Mouse (Mus musculus) limb, embryonic 12.5 days (tissue): ENCODE measurements around the gene Olfr1178. TPM values are rescaled to one million over a fixed set of nuclear protein-coding genes. Genes with fewer than 3 reads are reported as not detected.

Experiments used
- ATAC-seq: fragments of 200-750 bp; cut with Nextera tagmentation; 2 replicates; pipeline ENCODE4 v1.8.0; 2017; ENCODE audit warnings: low read depth, moderate TSS enrichment; ENCODE audit not compliant: insufficient number of reproducible peaks, insufficient read depth, low FRiP score, low TSS enrichment
- H3K27ac ChIP-seq: fragments of 300-500 bp; sonication (generic); 2 replicates; pipeline ENCODE4 v1.5.1; 2016; ENCODE audit warnings: mild to moderate bottlenecking, moderate library complexity
- H3K27me3 ChIP-seq: fragments of 300-500 bp; sonication (generic); 2 replicates; pipeline ENCODE4 v1.6.1; 2016; ENCODE audit warnings: mild to moderate bottlenecking, moderate library complexity
- H3K36me3 ChIP-seq: fragments of 300-500 bp; sonication (generic); 2 replicates; pipeline ENCODE4 v1.6.1; 2016; ENCODE audit warnings: mild to moderate bottlenecking, moderate library complexity
- H3K4me1 ChIP-seq: fragments of 300-500 bp; sonication (generic); replicated peaks from 2 replicates; pipeline ENCODE4 v1.6.1; 2016
- H3K4me2 ChIP-seq: fragments of 300-500 bp; sonication (generic); 2 replicates; pipeline ENCODE4 v1.6.1; 2016; ENCODE audit warnings: mild to moderate bottlenecking, moderate library complexity
- H3K4me3 ChIP-seq: fragments of 300-500 bp; sonication (generic); replicated peaks from 2 replicates; pipeline ENCODE4 v1.5.1; 2016; ENCODE audit warnings: mild to moderate bottlenecking
- H3K9ac ChIP-seq: fragments of 300-500 bp; sonication (generic); replicated peaks from 2 replicates; pipeline ENCODE4 v1.6.1; 2016; ENCODE audit warnings: mild to moderate bottlenecking, moderate library complexity
- H3K9me3 ChIP-seq: fragments of 300-500 bp; sonication (generic); 2 replicates; pipeline ENCODE4 v1.6.1; 2016; ENCODE audit warnings: mild to moderate bottlenecking, moderate library complexity
- WGBS: fragments of 180-500 bp; shearing (Covaris S2); methylation state at CpG from one replicate; pipeline ENCODE4 v1.1.7; 2016; 5-methylcytosine and 5-hydroxymethylcytosine counted together
- polyA plus RNA-seq: library from polyadenylated mRNA; unstranded; fragments of >200 nt; fragmentation: Nextera tagmentation; extraction: Ambion mirVana; gene quantifications from 2 replicates; pipeline ENCODE4 v1.2.1, GENCODE M21; 2016

The Olfr1178 gene
- polyA plus RNA-seq: not detected in 2 replicates

DNA sequence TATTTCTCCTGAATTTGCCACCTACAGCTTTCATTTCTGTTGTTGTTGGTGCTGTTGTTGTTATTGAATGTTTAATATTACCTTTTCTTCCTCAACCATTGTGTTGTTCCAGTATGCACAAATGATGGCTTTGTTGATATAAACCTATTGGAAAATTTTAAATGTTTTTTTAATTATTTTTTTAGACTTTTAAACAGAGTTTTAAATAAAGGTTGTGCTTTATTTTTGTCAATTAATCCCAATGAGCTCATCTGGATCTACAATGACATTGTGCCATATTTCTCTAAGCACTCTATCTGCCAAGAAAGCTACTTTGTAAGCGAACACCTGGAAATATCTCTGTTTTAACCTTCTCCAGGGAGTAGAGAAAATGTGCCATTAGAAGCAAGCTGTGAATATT is at the start of gene Olfr1178:
Gene Olfr1178 (plus strand): TSS at position 301 of the 400 bp plus-strand sequence.
- 86% methylated on average over 1 of the region's 1 CpGs for WGBS
- Histone ChIP-seq H3K36me3 (no peaks in the 10 kb centered on the region), H3K4me3 (no peak within 1 kb of the TSS), H3K27me3 (no peaks in the 10 kb centered on the region), H3K27ac (no peak within 1 kb of the TSS), H3K9ac (no peak within 1 kb of the TSS), H3K4me1 (no peaks in the 10 kb centered on the region), H3K9me3 (no peaks in the 10 kb centered on the region), H3K4me2 (no peak within 1 kb of the TSS)
- ATAC-seq: no peak

DNA sequence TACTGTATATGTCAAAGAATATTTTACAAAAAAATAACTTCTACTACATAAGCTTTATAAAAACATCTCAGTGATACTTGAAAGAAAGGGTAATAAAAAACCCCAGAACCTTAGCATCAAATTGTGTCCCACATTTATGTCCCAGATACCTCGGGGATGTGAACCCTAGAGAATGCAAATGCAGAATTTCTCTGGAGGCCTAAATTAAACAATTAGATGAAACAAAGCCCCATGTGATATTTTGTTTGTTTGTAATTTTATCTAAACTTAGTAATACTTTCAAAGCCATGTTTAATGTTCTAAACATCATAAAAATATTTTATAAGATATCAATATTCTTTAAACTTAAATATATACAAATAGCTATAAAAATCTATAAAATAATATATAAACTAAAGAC is 40.5 kb upstream of the Olfr1178 start, which contains the start of gene Olfr1177-ps:
Gene Olfr1177-ps (minus strand): TSS at position 101 of the 400 bp plus-strand sequence.
- no peak for ATAC-seq
- no peaks in the 10 kb centered on the region for H3K27me3 ChIP-seq
- H3K9ac ChIP-seq: no peak within 1 kb of the TSS
- no peak within 1 kb of the TSS for H3K4me2 ChIP-seq
- no peak within 1 kb of the TSS for H3K27ac ChIP-seq
- no peaks in the 10 kb centered on the region for H3K36me3 ChIP-seq
- H3K4me3 ChIP-seq: no peak within 1 kb of the TSS
- no peaks in the 10 kb centered on the region for H3K9me3 ChIP-seq
- H3K4me1 ChIP-seq: no peaks in the 10 kb centered on the region
- 79% methylated on average over 1 of the region's 1 CpGs for WGBS

DNA sequence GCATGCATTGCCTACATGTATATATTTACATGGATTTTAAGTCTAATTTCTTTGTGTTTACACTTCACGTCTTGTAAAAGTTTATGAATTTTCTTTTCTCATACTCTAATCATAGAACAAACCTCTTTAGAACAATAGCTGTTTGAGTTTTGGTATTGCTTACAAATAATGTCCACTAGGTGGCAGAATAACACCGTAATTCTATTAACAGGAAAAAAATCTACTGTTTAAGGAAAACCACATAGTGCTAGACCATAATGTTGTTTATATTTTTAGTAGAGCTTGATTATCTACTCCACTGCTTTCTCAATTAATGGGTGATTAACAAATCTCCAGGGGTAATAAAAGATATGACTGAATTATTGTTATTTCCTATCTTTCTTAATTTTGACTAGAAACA is 30.6 kb upstream of the Olfr1178 start:
- WGBS: 4% methylated on average over 2 of the region's 2 CpGs

DNA sequence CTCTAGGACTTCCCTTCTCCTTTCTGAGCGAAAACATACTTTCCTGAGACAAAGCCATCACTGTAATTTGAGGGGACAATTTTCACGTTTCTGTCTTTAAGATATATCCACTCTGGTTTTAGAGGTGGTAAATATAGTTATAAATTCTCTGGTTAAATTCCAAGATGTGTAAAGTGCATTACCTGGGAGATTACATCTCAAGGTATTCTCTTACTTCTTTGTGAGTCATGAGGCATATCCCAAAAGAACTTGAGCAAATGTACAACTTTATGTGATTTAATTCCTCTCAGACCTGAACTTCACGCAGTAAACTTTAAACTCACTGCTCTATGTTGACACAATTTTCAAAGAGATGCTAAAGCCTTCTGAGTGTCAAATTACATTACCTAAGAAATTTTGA is 19.5 kb downstream of the Olfr1178 start, which contains the start of gene Olfr1179:
Gene Olfr1179 (minus strand): TSS at position 101 of the 400 bp plus-strand sequence.
- no peak within 1 kb of the TSS for H3K4me3 ChIP-seq
- 79% methylated on average over 3 of the region's 3 CpGs for WGBS
- H3K27ac ChIP-seq: no peak within 1 kb of the TSS
- H3K4me2 ChIP-seq: no peak within 1 kb of the TSS
- H3K27me3 ChIP-seq: no peaks in the 10 kb centered on the region
- no peaks in the 10 kb centered on the region for H3K4me1 ChIP-seq
- H3K9me3 ChIP-seq: no peaks in the 10 kb centered on the region
- no peak for ATAC-seq
- H3K9ac ChIP-seq: no peak within 1 kb of the TSS
- no peaks in the 10 kb centered on the region for H3K36me3 ChIP-seq

More for the DNA sequence above, 30.6 kb upstream of the Olfr1178 start:
- Histone ChIP-seq H3K27ac (no peak overlapping the region), H3K9me3 (no peaks in the 10 kb centered on the region), H3K4me3 (no peak overlapping the region), H3K4me1 (no peaks in the 10 kb centered on the region), H3K27me3 (no peaks in the 10 kb centered on the region), H3K36me3 (no peaks in the 10 kb centered on the region), H3K9ac (no peak overlapping the region), H3K4me2 (no peak overlapping the region)
- no peak for ATAC-seq

DNA sequence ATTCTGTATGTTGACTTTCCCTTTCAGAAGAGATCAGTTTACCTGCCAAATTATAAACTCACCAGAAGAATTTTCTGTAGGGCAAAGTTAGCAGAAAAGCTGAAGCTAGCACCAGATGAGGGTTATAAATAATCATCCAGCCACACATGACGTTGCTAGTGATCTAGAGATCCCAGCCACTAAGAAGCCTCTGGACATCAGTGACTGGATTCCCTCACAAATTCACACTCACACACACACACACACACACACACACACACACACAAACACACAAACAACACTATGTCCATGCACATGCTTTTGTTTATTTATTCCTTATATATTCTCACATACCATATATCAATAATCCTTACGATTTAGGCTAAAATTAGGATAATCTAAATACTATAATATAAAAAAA is 32.2 kb downstream of the Olfr1178 start, which contains the start of gene Olfr1180:
Gene Olfr1180 (minus strand): TSS at position 101 of the 400 bp plus-strand sequence.
- no peak within 1 kb of the TSS for H3K27ac ChIP-seq
- no peak within 1 kb of the TSS for H3K4me2 ChIP-seq
- no peaks in the 10 kb centered on the region for H3K9me3 ChIP-seq
- H3K36me3 ChIP-seq: no peaks in the 10 kb centered on the region
- H3K27me3 ChIP-seq: no peaks in the 10 kb centered on the region
- H3K4me3 ChIP-seq: no peak within 1 kb of the TSS
- 67% methylated on average over 2 of the region's 2 CpGs for WGBS
- no peak for ATAC-seq
- no peaks in the 10 kb centered on the region for H3K4me1 ChIP-seq
- no peak within 1 kb of the TSS for H3K9ac ChIP-seq

DNA sequence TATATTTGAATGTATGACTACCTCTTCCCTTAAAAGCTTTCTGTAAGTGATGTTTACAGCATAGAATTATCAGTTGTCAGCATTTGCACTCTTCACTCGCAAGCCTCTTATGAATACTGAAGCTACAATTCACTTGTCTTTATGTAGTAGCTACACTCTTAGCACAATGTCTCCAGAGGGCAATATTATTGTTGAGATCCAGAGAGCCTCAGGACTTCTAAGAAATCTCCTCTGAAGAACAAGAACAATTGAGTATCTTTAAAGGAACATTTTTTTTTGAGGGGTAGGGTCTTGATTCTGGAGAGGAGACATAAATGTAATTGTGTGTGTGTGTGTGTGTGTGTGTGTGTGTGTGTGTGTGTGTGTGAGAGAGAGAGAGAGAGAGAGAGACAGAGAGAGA is 39.2 kb downstream of the Olfr1178 start, which contains the start of gene Olfr1181:
Gene Olfr1181 (minus strand): TSS at position 101 of the 400 bp plus-strand sequence.
- Histone ChIP-seq H3K9me3 (no peaks in the 10 kb centered on the region), H3K4me1 (no peaks in the 10 kb centered on the region), H3K4me3 (no peak within 1 kb of the TSS), H3K36me3 (no peaks in the 10 kb centered on the region), H3K4me2 (no peak within 1 kb of the TSS), H3K27me3 (no peaks in the 10 kb centered on the region), H3K9ac (no peak within 1 kb of the TSS), H3K27ac (no peak within 1 kb of the TSS)
- WGBS: 84% methylated on average over 1 of the region's 1 CpGs
- no peak for ATAC-seq

DNA sequence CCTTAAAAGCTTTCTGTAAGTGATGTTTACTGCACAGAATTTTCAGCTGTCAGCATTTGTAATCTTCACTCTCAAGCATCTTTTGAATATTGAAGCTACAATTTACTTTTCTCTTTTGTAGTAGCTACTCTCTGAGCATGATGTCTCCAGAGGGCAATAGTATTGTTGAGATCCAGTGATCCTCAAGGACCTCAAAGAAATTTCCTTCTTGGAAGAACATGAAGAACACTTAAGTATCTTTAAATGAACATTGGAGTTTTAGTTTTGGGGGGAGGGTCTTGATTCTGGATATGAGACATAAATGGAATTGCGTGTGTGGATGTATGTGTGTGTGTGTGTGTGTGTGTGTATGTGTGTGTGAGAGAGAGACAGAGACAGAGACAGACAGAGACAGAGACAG is 62.2 kb downstream of the Olfr1178 start, which contains the start of gene Gm13757:
Gene Gm13757 (minus strand): TSS at position 101 of the 400 bp plus-strand sequence.
- Histone ChIP-seq H3K4me2 (no peak within 1 kb of the TSS), H3K4me1 (no peaks in the 10 kb centered on the region), H3K27me3 (no peaks in the 10 kb centered on the region), H3K4me3 (no peak within 1 kb of the TSS), H3K27ac (no peak within 1 kb of the TSS), H3K36me3 (no peaks in the 10 kb centered on the region), H3K9ac (no peak within 1 kb of the TSS), H3K9me3 (no peaks in the 10 kb centered on the region)
- 97% methylated on average over 1 of the region's 1 CpGs for WGBS
- no peak for ATAC-seq

Other genes with a start within 250 kb of the Olfr1178 start
- not detected in 2 replicates for gene Olfr1167, start 231.9 kb upstream of the Olfr1178 start, polyA plus RNA-seq
- not detected in 2 replicates for gene Olfr1168, start 205.2 kb upstream of the Olfr1178 start, polyA plus RNA-seq
- gene Olfr1170, start 158.7 kb upstream of the Olfr1178 start, polyA plus RNA-seq: not detected in 2 replicates
- not detected in 2 replicates for gene Olfr1173, start 107.2 kb upstream of the Olfr1178 start, polyA plus RNA-seq
- not detected in 2 replicates for gene Olfr1174-ps, start 71.9 kb upstream of the Olfr1178 start, polyA plus RNA-seq
- not detected in 2 replicates for gene Olfr1175-ps, start 59.8 kb upstream of the Olfr1178 start, polyA plus RNA-seq
- not detected in 2 replicates for gene Olfr1176, start 50.3 kb upstream of the Olfr1178 start, polyA plus RNA-seq
- gene Olfr1177-ps, start 40.6 kb upstream of the Olfr1178 start, polyA plus RNA-seq: not detected in 2 replicates
- not detected in 2 replicates for gene Olfr1179, start 19.4 kb downstream of the Olfr1178 start, polyA plus RNA-seq
- gene Olfr1180, start 32.1 kb downstream of the Olfr1178 start, polyA plus RNA-seq: not detected in 2 replicates
- gene Olfr1181, start 39.1 kb downstream of the Olfr1178 start, polyA plus RNA-seq: not detected in 2 replicates
- gene Gm13757, start 62.1 kb downstream of the Olfr1178 start, polyA plus RNA-seq: not detected in 2 replicates
- not detected in 2 replicates for gene Olfr1183, start 67.8 kb downstream of the Olfr1178 start, polyA plus RNA-seq
- not detected in 2 replicates for gene Olfr1184, start 96.5 kb downstream of the Olfr1178 start, polyA plus RNA-seq
- not detected in 2 replicates for gene Olfr1185-ps1, start 106.3 kb downstream of the Olfr1178 start, polyA plus RNA-seq
- gene Olfr1186, start 131.5 kb downstream of the Olfr1178 start, polyA plus RNA-seq: not detected in 2 replicates
- not detected in 2 replicates for gene Olfr1188, start 169.9 kb downstream of the Olfr1178 start, polyA plus RNA-seq
- not detected in 2 replicates for gene Olfr1189, start 199.4 kb downstream of the Olfr1178 start, polyA plus RNA-seq